Mouse (Mus musculus): Measurements from ENCODE around the gene Pfas.
A peak's percentile ranks its signal among the peaks of the same experiment; 100 is the strongest.
"Not testable (repeated sequence)": the region's sequence is repeated elsewhere in the genome, so short reads cannot be mapped to it uniquely, and the experiment has no call there.

Gene Pfas

GRCm38 (mm10) chr11:68940516-68940915 is 67.7 kb downstream of the Pfas start:
- DNase-seq (ENCODE audit: low read depth, low spot score) = no peak

GRCm38 (mm10) chr11:68939451-68940304 is 68.6 kb downstream of the Pfas start:
- peak; percentile 96 for DNase-seq (ENCODE audit: low read depth, low spot score)

- DNase-seq (ENCODE audit: low read depth, low spot score) = not testable (repeated sequence)
These were observed 71.3 kb downstream of the Pfas start for GRCm38 (mm10) chr11:68936951-68937350.

Measured in 3T3-L1 (cell line).